Mouse (Mus musculus): ENCODE measurements around the gene Rab4a.

Rab4a gene

GRCm38 (mm10) chr8:123813173-123813891, 7.5 kb downstream of the Rab4a start:
- DNase-seq (ENCODE audit: low spot score): no peak

- no peak for DNase-seq (ENCODE audit: low spot score)
Measured at GRCm38 (mm10) chr8:123813892-123814266, 8.1 kb downstream of the Rab4a start.

- DNase-seq (ENCODE audit: low spot score): no peak
Measured at GRCm38 (mm10) chr8:123815325-123815724, 9.5 kb downstream of the Rab4a start.

DNA sequence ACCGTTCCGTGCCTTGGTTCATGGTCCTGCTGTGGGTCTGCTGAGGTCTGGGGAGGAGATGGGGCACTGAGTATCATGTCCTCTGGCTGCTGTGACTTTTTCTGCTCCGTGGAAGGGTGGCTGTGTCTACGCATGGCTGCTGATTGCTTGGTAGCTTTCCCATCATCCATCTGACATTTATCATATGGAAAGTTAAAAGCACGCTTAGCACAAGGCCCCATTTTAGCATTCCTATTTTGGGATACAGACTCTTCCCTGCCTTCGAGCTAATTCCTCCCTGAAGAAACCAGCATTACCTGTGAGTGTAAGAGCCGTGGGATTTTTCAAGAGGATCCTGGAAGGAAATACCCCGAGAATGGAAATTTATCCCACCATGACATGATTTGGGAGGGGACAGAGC, 11.2 kb downstream of the Rab4a start:
- DNase-seq (ENCODE audit: low spot score): no peak

GRCm38 (mm10) chr8:123817747-123818146, 12.0 kb downstream of the Rab4a start:
- DNase-seq (ENCODE audit: low spot score): no peak

DNA sequence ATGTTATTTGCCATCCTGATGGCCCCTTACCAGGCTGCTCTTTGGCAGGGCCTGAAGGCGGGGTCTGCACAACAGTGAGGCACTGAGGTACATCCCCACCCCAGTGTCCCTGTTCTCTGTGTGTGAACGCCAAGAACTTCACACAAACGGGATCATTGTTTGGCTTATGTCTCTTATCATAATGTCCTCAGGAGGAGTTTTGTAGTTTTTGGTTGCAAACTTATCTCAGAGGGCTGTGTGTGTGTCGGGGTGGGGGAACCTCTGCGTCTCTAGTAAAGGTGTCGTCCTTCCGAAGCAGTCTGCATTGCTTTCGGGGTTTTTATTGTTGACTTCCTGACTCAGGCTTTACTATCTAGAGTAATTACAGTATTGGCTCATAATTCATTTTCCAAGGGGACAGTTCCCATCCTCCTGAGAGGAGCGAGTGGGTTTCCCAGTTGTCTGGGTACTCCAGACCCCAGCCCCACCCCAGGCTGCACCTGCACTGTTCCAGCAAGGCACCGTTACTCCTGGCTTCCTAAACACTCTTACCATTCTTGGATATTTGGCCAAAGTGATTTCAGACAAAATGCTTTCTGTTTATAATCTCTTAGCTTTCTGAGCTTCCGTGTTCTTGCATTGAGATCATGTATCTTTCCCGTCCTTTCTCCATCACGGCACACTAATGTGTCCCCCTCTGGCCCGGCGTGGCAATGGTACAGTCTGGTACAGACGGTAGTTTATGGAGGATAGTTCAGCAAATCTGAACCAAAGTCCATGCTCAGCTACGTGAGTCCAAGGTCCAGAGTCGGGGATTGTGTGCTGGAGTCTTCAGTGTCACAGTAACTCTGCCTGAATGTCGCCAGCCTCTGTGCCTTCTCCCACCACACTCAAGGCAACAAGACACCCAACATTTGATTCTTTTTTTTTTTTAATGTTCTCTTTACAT, 14.2 kb downstream of the Rab4a start:
- DNase-seq (ENCODE audit: low spot score): no peak

GRCm38 (mm10) chr8:123820780-123821179, 15.0 kb downstream of the Rab4a start:
- DNase-seq (ENCODE audit: low spot score): no peak

DNA sequence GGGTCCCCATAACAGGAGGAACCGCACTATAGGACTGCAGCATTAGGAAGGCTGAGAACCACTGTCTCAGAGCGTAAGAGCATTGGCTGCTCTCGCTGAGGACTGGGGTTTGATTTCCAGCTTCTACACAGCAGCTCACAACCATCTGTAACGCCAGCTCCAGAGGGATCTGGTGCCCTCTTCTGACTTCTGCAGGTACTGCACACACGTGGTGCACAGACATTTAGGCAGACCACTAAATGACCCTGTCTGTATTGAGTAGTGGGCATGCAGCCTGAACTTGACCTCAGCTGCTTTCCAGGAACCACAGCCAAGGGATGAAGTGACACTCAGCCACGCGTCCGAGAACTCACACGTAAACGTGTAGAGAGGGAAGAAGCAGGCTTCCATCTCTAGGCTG, 17.3 kb downstream of the Rab4a start:
- no peak for DNase-seq (ENCODE audit: low spot score)

DNA sequence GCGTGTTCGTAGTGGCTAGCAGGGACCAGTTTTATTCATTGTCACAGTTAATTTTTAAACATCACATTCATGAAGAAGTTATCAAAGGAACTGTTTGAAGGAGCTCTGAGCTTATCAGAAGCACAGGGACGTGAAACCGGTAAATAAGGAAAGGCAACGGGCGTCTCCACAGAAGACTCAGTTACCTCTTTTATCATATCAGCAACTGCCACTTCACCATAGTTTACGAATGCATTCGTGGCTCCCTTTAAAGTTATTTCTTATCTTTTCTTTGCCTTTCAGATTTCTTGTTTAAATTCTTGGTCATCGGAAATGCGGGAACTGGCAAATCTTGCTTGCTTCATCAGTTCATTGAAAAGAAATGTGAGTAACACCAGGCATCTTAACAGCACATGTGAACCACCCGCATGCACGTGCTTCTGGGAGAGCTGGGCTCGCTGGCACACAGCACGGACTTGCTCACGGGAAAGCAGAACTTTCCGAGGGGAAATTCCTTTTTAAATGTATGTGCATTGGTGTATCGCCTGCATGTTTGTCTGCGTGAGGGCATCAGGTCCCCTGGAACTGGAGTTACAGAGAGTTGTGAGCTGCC, 17.8 kb downstream of the Rab4a start:
- DNase-seq (ENCODE audit: low spot score): no peak

GRCm38 (mm10) chr8:123826001-123826400, 20.2 kb downstream of the Rab4a start:
- DNase-seq (ENCODE audit: low spot score): peak; percentile 75

DNA sequence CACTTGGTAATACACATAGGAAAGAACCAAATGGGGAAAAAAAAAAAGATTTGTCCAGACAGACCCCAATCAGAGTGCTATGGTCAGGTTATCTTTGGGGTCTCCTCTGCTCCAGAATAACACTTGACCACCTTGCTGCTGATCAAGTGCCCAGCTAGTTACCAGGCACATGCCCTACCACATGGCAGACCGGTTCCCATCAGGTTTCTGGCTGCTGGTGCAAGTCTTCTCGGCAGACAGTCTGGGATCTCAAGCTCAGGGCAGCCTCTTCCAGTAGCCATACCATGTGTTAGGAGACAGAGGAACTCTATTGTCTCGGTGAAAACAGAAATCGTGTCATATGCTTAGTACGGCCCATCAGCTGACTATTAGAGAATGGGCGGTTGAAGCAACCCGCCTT, 21.0 kb downstream of the Rab4a start:
- no peak for DNase-seq (ENCODE audit: low spot score)

DNA sequence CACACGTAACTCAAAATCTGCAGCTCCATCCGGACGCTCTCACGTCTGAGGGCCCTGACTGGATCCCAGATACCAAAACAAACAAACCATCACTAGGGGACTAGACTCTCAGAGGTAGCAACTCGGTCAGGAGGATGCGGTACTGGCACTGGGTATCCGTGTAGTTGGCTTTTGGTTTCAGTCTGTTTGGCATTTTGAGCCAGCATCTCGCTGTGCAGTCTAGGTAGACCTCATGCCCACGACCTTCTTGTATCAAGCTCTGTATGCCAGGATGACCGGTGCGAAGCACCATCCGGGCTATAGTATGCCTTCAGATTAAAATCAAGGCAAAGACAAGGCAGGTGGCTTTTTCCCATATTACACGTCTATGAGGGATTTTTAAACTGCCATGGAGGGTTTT, 21.7 kb downstream of the Rab4a start:
- DNase-seq (ENCODE audit: low spot score): no peak

- DNase-seq (ENCODE audit: low spot score): peak; percentile 18
Measured at GRCm38 (mm10) chr8:123832757-123833156, 27.0 kb downstream of the Rab4a start.

DNA sequence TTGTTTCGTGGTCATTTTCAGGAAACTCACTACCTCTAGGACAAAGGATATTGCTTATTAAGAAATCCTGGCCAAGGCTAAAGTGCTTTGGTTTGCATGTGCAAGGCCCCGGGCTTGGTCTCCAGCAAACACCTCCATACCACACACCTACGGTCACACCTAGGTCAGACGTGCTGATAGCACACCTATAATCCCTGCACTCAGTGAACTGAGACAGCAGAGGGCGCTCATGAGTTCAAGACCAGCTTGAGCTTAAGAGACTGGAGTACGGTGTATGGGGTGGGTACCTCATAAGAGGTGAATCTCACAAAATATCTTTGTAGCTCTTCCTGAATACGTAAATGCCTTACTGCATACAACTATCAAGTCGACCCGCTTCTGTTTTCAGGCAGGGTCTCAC, 29.7 kb downstream of the Rab4a start:
- peak; percentile 79 for DNase-seq (ENCODE audit: low spot score)

GRCm38 (mm10) chr8:123836354-123836753, 30.6 kb downstream of the Rab4a start:
- no peak for DNase-seq (ENCODE audit: low spot score)

DNA sequence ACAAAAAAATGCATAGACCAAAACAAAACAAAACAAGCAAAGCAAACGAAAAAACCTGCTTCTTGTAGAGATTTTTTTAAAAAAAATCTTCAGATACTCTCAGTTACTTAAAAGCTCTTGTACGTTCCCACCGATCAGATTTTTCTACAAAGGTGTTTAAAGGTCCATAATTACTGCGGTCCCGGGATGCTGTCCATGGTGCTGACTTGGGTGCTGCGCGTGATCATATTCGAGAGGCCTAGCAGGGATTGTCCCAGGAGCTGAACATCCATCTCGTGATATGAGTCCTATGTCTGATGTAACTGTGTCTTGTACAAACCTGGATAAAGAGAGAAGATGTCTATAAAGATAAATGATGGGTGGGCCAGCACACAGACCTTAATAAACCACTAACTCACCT, 32.7 kb downstream of the Rab4a start:
- DNase-seq (ENCODE audit: low spot score): peak; percentile 69

GRCm38 (mm10) chr8:123840578-123841345, 35.0 kb downstream of the Rab4a start:
- DNase-seq (ENCODE audit: low spot score): no peak

GRCm38 (mm10) chr8:123842086-123842485, 36.3 kb downstream of the Rab4a start:
- no peak for DNase-seq (ENCODE audit: low spot score)

GRCm38 (mm10) chr8:123844341-123844740, 38.6 kb downstream of the Rab4a start:
- DNase-seq (ENCODE audit: low spot score): no peak

DNA sequence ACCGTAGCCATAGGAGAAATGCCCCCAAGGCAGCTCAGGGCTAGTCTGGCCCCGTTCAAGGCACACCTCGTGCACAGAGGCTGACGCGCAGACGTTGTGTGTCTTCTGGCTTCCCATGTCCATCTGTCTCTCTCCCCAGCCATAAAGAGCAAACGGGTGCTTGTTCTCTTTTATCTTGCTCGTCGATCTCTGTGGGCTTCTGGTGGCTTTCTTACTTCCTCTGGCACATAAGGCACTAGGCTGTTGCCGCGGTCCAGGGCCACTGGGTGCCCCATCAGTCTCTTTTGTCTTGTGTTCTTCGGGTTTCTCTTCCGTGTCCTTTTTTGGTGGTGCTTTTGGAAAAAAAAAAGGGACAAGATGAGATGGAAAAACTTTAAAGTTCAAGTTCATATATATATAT, 39.3 kb downstream of the Rab4a start:
- DNase-seq (ENCODE audit: low spot score): no peak

DNA sequence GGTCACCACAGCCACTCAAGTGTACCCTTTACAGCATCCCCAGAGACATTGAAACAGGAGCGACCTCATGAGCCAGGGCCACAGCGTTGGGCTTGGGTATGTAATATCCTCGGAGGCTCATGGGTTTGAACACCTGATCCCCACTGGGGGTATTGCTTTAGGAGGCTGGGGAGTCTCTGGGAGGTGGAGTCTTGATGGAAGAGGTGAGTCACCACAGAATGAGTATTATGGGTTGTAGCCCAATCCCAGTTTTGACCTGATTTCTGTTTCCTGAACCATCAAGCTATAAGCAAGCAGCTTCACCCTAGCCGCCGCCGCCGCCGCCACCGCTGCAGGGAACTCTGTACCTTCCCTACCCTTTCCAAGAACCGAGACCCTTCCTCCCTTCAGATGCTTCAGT, 40.2 kb downstream of the Rab4a start:
- no peak for DNase-seq (ENCODE audit: low spot score)

GRCm38 (mm10) chr8:123846509-123846908, 40.7 kb downstream of the Rab4a start:
- DNase-seq (ENCODE audit: low spot score): no peak
